Comparison of ENCODE assay signal across 10 mouse cellular contexts in genomic region chr1:74892351-74893133, GRCm38 (mm10). TPM values are rescaled to one million over a fixed set of nuclear protein-coding genes. Genes with fewer than 3 reads are reported as not detected.
DNase-seq lines count a peak whose midpoint lies in the region; ATAC-seq and TF ChIP-seq lines count a peak whose summit lies in the region.
"Had no signal": no experiment of that assay in that cellular context is flagged by ENCODE, and none has a peak within 500 bp of the region (broad histone marks: within the 10 kb centered on the region; RNA-seq: fewer than 3 reads in every experiment).

No protein-coding gene starts in this region.

- peak overlapping the region; percentile 26; the same call in 1 of the 2 replicates for H3K4me2 ChIP-seq in kidney, embryonic 14.5 days (replicated peaks; ENCODE audit: low read depth, low read length)
- H3K4me2 ChIP-seq in forebrain, embryonic 14.5 days (ENCODE audit: low read length), result peak overlapping the region; percentile 38
- peak overlapping the region; percentile 32 for H3K4me2 ChIP-seq in stomach, embryonic 15.5 days
- H3K4me2 ChIP-seq: liver, embryonic 13.5 days had no signal

- WGBS in kidney, embryonic 14.5 days, result 1% methylated on average over 39 of the region's 39 CpGs
- 1% methylated on average over 39 of the region's 39 CpGs for WGBS in forebrain, embryonic 14.5 days
- WGBS in limb, embryonic 10.5 days, result 2% methylated on average over 39 of the region's 39 CpGs
- WGBS in stomach, embryonic 15.5 days, result 4% methylated on average over 39 of the region's 39 CpGs
- WGBS in cerebellum, adult 2 months, result 1% methylated on average over 39 of the region's 39 CpGs

- H3K9ac ChIP-seq in kidney, embryonic 14.5 days (ENCODE audit: low read depth, low read length), result no peak overlapping the region
- peak overlapping the region; percentile 17; the same call in 1 of the 2 replicates for H3K9ac ChIP-seq in forebrain, embryonic 14.5 days (ENCODE audit: low read length)
- H3K9ac ChIP-seq in stomach, embryonic 15.5 days, result no peak overlapping the region
- H3K9ac ChIP-seq: liver, embryonic 13.5 days had no signal

- H3K9me3 ChIP-seq in kidney, embryonic 14.5 days (ENCODE audit: control insufficient read depth, low read length), result no peaks in the 10 kb centered on the region
- H3K9me3 ChIP-seq in forebrain, embryonic 14.5 days (replicated peaks; ENCODE audit: control insufficient read depth, low read length), result no peaks in the 10 kb centered on the region
- no peaks in the 10 kb centered on the region for H3K9me3 ChIP-seq in limb, embryonic 10.5 days (replicated peaks)
- H3K9me3 ChIP-seq in stomach, embryonic 15.5 days, result no peaks in the 10 kb centered on the region
- H3K9me3 ChIP-seq: liver, embryonic 13.5 days had no signal

- ATAC-seq in kidney, embryonic 14.5 days (ENCODE audit: low FRiP score, low TSS enrichment), result 0 out of 2 replicates have a peak, but pooled peaks have one; percentile 20
- ATAC-seq in forebrain, embryonic 14.5 days, result 0 out of 2 replicates have a peak, but pooled peaks have one; percentile 54
- ATAC-seq in stomach, embryonic 15.5 days (ENCODE audit: insufficient read depth, low FRiP score, low read depth), result no peak

- H3K27me3 ChIP-seq in kidney, embryonic 14.5 days (ENCODE audit: control insufficient read depth, insufficient read depth, low read length), result peaks cover 88% of the 10 kb centered on the region
- peaks cover 77% of the 10 kb centered on the region for H3K27me3 ChIP-seq in forebrain, embryonic 14.5 days (replicated peaks; ENCODE audit: control insufficient read depth, insufficient read depth, low read length)
- H3K27me3 ChIP-seq in limb, embryonic 10.5 days (ENCODE audit: low read depth, poor library complexity, severe bottlenecking), result peaks cover 99% of the 10 kb centered on the region
- H3K27me3 ChIP-seq in stomach, embryonic 15.5 days (replicated peaks), result peaks cover 76% of the 10 kb centered on the region
- H3K27me3 ChIP-seq in cerebellum, adult 2 months (ENCODE audit: control insufficient read depth, insufficient read depth, low read length), result no peaks in the 10 kb centered on the region

- H3K36me3 ChIP-seq in kidney, embryonic 14.5 days (ENCODE audit: control insufficient read depth, insufficient read depth, low read length), result no peaks in the 10 kb centered on the region
- H3K36me3 ChIP-seq in forebrain, embryonic 14.5 days (ENCODE audit: control insufficient read depth, insufficient read depth, low read length), result no peaks in the 10 kb centered on the region
- no peaks in the 10 kb centered on the region for H3K36me3 ChIP-seq in limb, embryonic 10.5 days
- no peaks in the 10 kb centered on the region for H3K36me3 ChIP-seq in stomach, embryonic 15.5 days
- H3K36me3 ChIP-seq: liver, embryonic 13.5 days had no signal

- H3K4me3 ChIP-seq in kidney, embryonic 14.5 days (ENCODE audit: low read length), result no peak overlapping the region
- H3K4me3 ChIP-seq in forebrain, embryonic 14.5 days (ENCODE audit: low read depth, low read length), result peak overlapping the region; percentile 9
- no peak overlapping the region; the same call in 1 of the 2 replicates for H3K4me3 ChIP-seq in limb, embryonic 10.5 days
- peak overlapping the region; percentile 9; the same call in 1 of the 2 replicates for H3K4me3 ChIP-seq in stomach, embryonic 15.5 days (replicated peaks)
- H3K4me3 ChIP-seq in cerebellum, adult 2 months (replicated peaks; ENCODE audit: insufficient read depth, low read depth, low read length), result no peak overlapping the region
- H3K4me3 ChIP-seq: liver, embryonic 13.5 days had no signal

- H3K27ac ChIP-seq in kidney, embryonic 14.5 days (ENCODE audit: low read depth, low read length), result no peak overlapping the region
- no peak overlapping the region for H3K27ac ChIP-seq in forebrain, embryonic 14.5 days (ENCODE audit: low read depth, low read length)
- no peak overlapping the region for H3K27ac ChIP-seq in limb, embryonic 10.5 days
- no peak overlapping the region for H3K27ac ChIP-seq in stomach, embryonic 15.5 days
- no peak overlapping the region for H3K27ac ChIP-seq in cerebellum, adult 2 months (ENCODE audit: insufficient read depth, low read length)
- H3K27ac ChIP-seq: liver, embryonic 13.5 days had no signal

- no peak for TF ChIP-seq CTCF in cerebellum, adult 2 months (IDR thresholded peaks at IDR 0.05; ENCODE audit: borderline replicate concordance, insufficient read depth, low read depth, low read length)

- no peak for DNase-seq in kidney, postnatal 14 days
- DNase-seq in forebrain, embryonic 14.5 days (ENCODE audit: low spot score), result no peak
- DNase-seq in limb, embryonic 10.5 days (ENCODE audit: low spot score), result peak; percentile 40
- no peak for DNase-seq in cerebellum, adult 9-11 months
- no peak for DNase-seq in urinary bladder, postnatal 36 days (ENCODE audit: low spot score in 2 of 2)
- no peak for DNase-seq in cerebellum, adult 2 months
- DNase-seq: liver, embryonic 13.5 days had no signal

- TF ChIP-seq POLR2A in cerebellum, adult 2 months (IDR thresholded peaks at IDR 0.05; ENCODE audit: borderline replicate concordance, insufficient read depth, low read length), result no peak

- 0 out of 2 replicates have a peak, but pooled peaks cover 5% of the 10 kb centered on the region for H3K4me1 ChIP-seq in kidney, embryonic 14.5 days (ENCODE audit: control insufficient read depth, insufficient read depth, low read length)
- H3K4me1 ChIP-seq in forebrain, embryonic 14.5 days (ENCODE audit: control insufficient read depth, insufficient read depth, low read length), result no peaks in the 10 kb centered on the region
- H3K4me1 ChIP-seq in limb, embryonic 10.5 days, result 0 out of 2 replicates have a peak, but pooled peaks cover 7% of the 10 kb centered on the region
- no peaks in the 10 kb centered on the region for H3K4me1 ChIP-seq in stomach, embryonic 15.5 days
- no peaks in the 10 kb centered on the region for H3K4me1 ChIP-seq in cerebellum, adult 2 months (ENCODE audit: control insufficient read depth, insufficient read depth, low read length)
- H3K4me1 ChIP-seq: liver, embryonic 13.5 days had no signal

RNA-seq across cellular contexts. Expression of gene Cryba2, which starts 0.4 kb away (rescaled TPM):
- polyA plus RNA-seq in kidney, embryonic 14.5 days (2014; fragmentation: Nextera tagmentation; extraction: Ambion mirVana), result not detected in 2 replicates
- not detected in 2 replicates for polyA plus RNA-seq in forebrain, embryonic 14.5 days (2014; fragmentation: Nextera tagmentation; extraction: Ambion mirVana)
- polyA plus RNA-seq in limb, embryonic 10.5 days (2016; fragmentation: Nextera tagmentation; extraction: Ambion mirVana), result not detected in 2 replicates
- polyA plus RNA-seq in stomach, embryonic 15.5 days (2015; fragmentation: Nextera tagmentation; extraction: Ambion mirVana), result 2.2 and 3.9 TPM in 2 replicates
- 1.7 and 3.3 TPM in 2 replicates for polyA plus RNA-seq in cerebellum, adult 2 months (2012; rRNA removed)
- polyA plus RNA-seq: heart, postnatal 0 days; liver, embryonic 13.5 days had no signal

RNA-seq across cellular contexts. Expression of gene Fev, which starts 7.3 kb away (rescaled TPM):
- polyA plus RNA-seq in kidney, embryonic 14.5 days (2014; fragmentation: Nextera tagmentation; extraction: Ambion mirVana), result 0.47 and 2.1 TPM in 2 replicates
- not detected in 2 replicates for polyA plus RNA-seq in forebrain, embryonic 14.5 days (2014; fragmentation: Nextera tagmentation; extraction: Ambion mirVana)
- not detected in 2 replicates for polyA plus RNA-seq in limb, embryonic 10.5 days (2016; fragmentation: Nextera tagmentation; extraction: Ambion mirVana)
- polyA plus RNA-seq in stomach, embryonic 15.5 days (2015; fragmentation: Nextera tagmentation; extraction: Ambion mirVana), result 1.6 TPM in 2 replicates
- 0.46 and 1.1 TPM in 2 replicates for polyA plus RNA-seq in cerebellum, adult 2 months (2012; rRNA removed)

RNA-seq across cellular contexts. Expression of gene Cdk5r2, which starts 37.8 kb away (rescaled TPM):
- 0.07 TPM in 1 of 2 replicates, not detected in the other for polyA plus RNA-seq in kidney, embryonic 14.5 days (2014; fragmentation: Nextera tagmentation; extraction: Ambion mirVana)
- polyA plus RNA-seq in forebrain, embryonic 14.5 days (2014; fragmentation: Nextera tagmentation; extraction: Ambion mirVana), result 4.5 and 5.3 TPM in 2 replicates
- not detected in 2 replicates for polyA plus RNA-seq in limb, embryonic 10.5 days (2016; fragmentation: Nextera tagmentation; extraction: Ambion mirVana)
- polyA plus RNA-seq in stomach, embryonic 15.5 days (2015; fragmentation: Nextera tagmentation; extraction: Ambion mirVana), result 0.18 TPM in 2 replicates
- 83.2 and 85.2 TPM in 2 replicates for polyA plus RNA-seq in cerebellum, adult 2 months (2012; rRNA removed)
- polyA plus RNA-seq: heart, postnatal 0 days; liver, embryonic 13.5 days had no signal

RNA-seq across cellular contexts. Expression of gene Cfap65, which starts 42.9 kb away (rescaled TPM):
- polyA plus RNA-seq in kidney, embryonic 14.5 days (2014; fragmentation: Nextera tagmentation; extraction: Ambion mirVana), result not detected in 2 replicates
- 0.29 and 0.68 TPM in 2 replicates for polyA plus RNA-seq in forebrain, embryonic 14.5 days (2014; fragmentation: Nextera tagmentation; extraction: Ambion mirVana)
- polyA plus RNA-seq in limb, embryonic 10.5 days (2016; fragmentation: Nextera tagmentation; extraction: Ambion mirVana), result not detected in 2 replicates
- polyA plus RNA-seq in stomach, embryonic 15.5 days (2015; fragmentation: Nextera tagmentation; extraction: Ambion mirVana), result 0.06 TPM in 1 of 2 replicates, not detected in the other
- polyA plus RNA-seq in cerebellum, adult 2 months (2012; rRNA removed), result 2.6 and 3.7 TPM in 2 replicates
- polyA plus RNA-seq: heart, postnatal 0 days; liver, embryonic 13.5 days had no signal

RNA-seq across cellular contexts. Expression of gene Ihh, which starts 58.9 kb away (rescaled TPM):
- 0.43 and 0.84 TPM in 2 replicates for polyA plus RNA-seq in kidney, embryonic 14.5 days (2014; fragmentation: Nextera tagmentation; extraction: Ambion mirVana)
- polyA plus RNA-seq in forebrain, embryonic 14.5 days (2014; fragmentation: Nextera tagmentation; extraction: Ambion mirVana), result 0.09 and 0.20 TPM in 2 replicates
- polyA plus RNA-seq in limb, embryonic 10.5 days (2016; fragmentation: Nextera tagmentation; extraction: Ambion mirVana), result 0.08 and 0.11 TPM in 2 replicates
- polyA plus RNA-seq in stomach, embryonic 15.5 days (2015; fragmentation: Nextera tagmentation; extraction: Ambion mirVana), result 24.3 and 31.0 TPM in 2 replicates
- 0.33 and 0.49 TPM in 2 replicates for polyA plus RNA-seq in cerebellum, adult 2 months (2012; rRNA removed)

Comparison
In these comparisons a context has a peak if more than half of its experiments do, and no peak if none do; other contexts are left out.
1. H3K4me3 ChIP-seq: peak in forebrain, embryonic 14.5 days (single experiment) and stomach, embryonic 15.5 days (single experiment); none in kidney, embryonic 14.5 days (single experiment), limb, embryonic 10.5 days (single experiment) and cerebellum, adult 2 months (single experiment).
2. RNA of gene Cdk5r2, which starts 37.8 kb away (polyA plus RNA-seq): 83.2 to 85.2 TPM in cerebellum, adult 2 months; 4.5 to 5.3 TPM in forebrain, embryonic 14.5 days, 0.18 TPM in stomach, embryonic 15.5 days, 0.07 TPM in kidney, embryonic 14.5 days and not detected in limb, embryonic 10.5 days; every median in the first group is over 10 times any median in the second.
3. Peak in every context shown above with its lines, with median percentiles within 50 percentile points of each other: H3K4me2 ChIP-seq.